8 mouse cellular contexts compared by ENCODE assay signal in the genomic region with DNA sequence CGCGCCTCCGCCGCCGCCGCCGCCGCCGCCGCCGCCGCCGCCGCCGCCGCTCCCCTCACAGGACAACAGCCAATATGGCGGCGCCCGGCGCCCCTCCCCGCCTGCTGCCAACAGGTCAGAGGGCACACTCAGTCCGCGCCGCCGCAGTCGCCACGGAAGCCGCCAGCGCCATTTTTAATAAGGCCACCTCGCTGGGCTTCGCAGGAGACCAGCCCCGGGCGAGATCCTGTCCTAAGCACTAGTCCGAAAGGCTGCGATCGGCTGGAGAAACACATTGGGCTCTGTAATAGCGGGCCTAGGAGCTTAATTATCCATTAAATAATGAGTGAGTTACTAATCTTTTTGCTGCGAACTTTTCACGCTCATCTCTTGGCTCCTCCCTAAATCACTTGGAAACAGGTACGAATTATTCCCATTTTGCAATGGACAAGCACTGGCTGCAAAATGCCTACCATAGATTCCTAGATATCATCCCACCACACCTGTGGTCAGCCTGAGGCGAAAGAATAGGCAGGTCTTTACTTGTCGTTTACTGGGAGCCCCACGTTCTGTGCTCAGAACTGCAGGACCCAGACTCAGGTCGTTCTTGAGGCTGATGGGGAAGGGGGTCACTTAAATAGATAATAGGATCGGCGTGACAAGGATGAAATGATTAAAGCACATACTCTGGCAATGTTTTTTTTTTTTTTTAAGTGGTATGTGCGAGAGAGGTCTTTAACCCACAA. TPM values are rescaled to one million over a fixed set of nuclear protein-coding genes. Genes with fewer than 3 reads are reported as not detected.
DNase-seq lines count a peak whose midpoint lies in the region; ATAC-seq and TF ChIP-seq lines count a peak whose summit lies in the region.

A gene (minus strand): TSS at position 94 of the 725 bp plus-strand sequence.

- H3K27me3 ChIP-seq in E14TG2a.4 (ENCODE audit: insufficient read depth, low read length): no peaks in the 10 kb centered on the region
- H3K27me3 ChIP-seq in forebrain, embryonic 13.5 days: no peaks in the 10 kb centered on the region
- H3K27me3 ChIP-seq in liver, postnatal 0 days (ENCODE audit: insufficient read depth, low read length): no peaks in the 10 kb centered on the region
- H3K27me3 ChIP-seq in neural tube, embryonic 14.5 days (ENCODE audit: control insufficient read depth, insufficient read depth, low read length): no peaks in the 10 kb centered on the region

- H3K4me1 ChIP-seq in E14TG2a.4 (replicated peaks; ENCODE audit: low read depth, low read length): peaks cover 36% of the 10 kb centered on the region
- H3K4me1 ChIP-seq in forebrain, embryonic 13.5 days: peaks cover 39% of the 10 kb centered on the region
- peaks cover 16% of the 10 kb centered on the region for H3K4me1 ChIP-seq in liver, postnatal 0 days (ENCODE audit: insufficient read depth)
- peaks cover 19% of the 10 kb centered on the region for H3K4me1 ChIP-seq in neural tube, embryonic 14.5 days (ENCODE audit: control insufficient read depth, insufficient read depth, low read length)

- H3K4me2 ChIP-seq in forebrain, embryonic 13.5 days: peak within 1 kb of the TSS; percentile 98
- H3K4me2 ChIP-seq in liver, postnatal 0 days (ENCODE audit: low read depth, low read length): peak within 1 kb of the TSS; percentile 84
- peak within 1 kb of the TSS; percentile 98 for H3K4me2 ChIP-seq in neural tube, embryonic 14.5 days (ENCODE audit: low read depth, low read length)

- H3K27ac ChIP-seq in forebrain, embryonic 13.5 days: peak within 1 kb of the TSS; percentile 91
- H3K27ac ChIP-seq in liver, postnatal 0 days (ENCODE audit: low read depth): peak within 1 kb of the TSS; percentile 87
- H3K27ac ChIP-seq in neural tube, embryonic 14.5 days (ENCODE audit: low read depth, low read length): peak within 1 kb of the TSS; percentile 87

- intact Hi-C loops in heart, postnatal 10 days (cut with DNase I): loop anchor here (2.0 kb wide), 1 partner anchor 32 kb away; no protein-coding TSS in a partner anchor

- peaks cover 11% of the 10 kb centered on the region for H3K9me3 ChIP-seq in E14TG2a.4 (ENCODE audit: low read length)
- H3K9me3 ChIP-seq in forebrain, embryonic 13.5 days (replicated peaks): no peaks in the 10 kb centered on the region
- H3K9me3 ChIP-seq in liver, postnatal 0 days (ENCODE audit: low read length): no peaks in the 10 kb centered on the region
- H3K9me3 ChIP-seq in neural tube, embryonic 14.5 days (ENCODE audit: control insufficient read depth, low read length): no peaks in the 10 kb centered on the region

- no peak for TF ChIP-seq CTCF in E14TG2a.4 (conservative IDR thresholded peaks at IDR 0.05; ENCODE audit: low read length)
- TF ChIP-seq CTCF in liver, postnatal 0 days (IDR thresholded peaks at IDR 0.05; ENCODE audit: low read depth): no peak

- peak within 1 kb of the TSS; percentile 99 for H3K9ac ChIP-seq in forebrain, embryonic 13.5 days
- H3K9ac ChIP-seq in liver, postnatal 0 days (replicated peaks): peak within 1 kb of the TSS; percentile 98
- H3K9ac ChIP-seq in neural tube, embryonic 14.5 days (replicated peaks; ENCODE audit: low read depth, low read length): peak within 1 kb of the TSS; percentile 94

- DNase-seq in c-Kit-positive CD71-positive TER-119-positive erythroid progenitor cells, embryonic 14.5 days (ENCODE audit: low spot score): peak; percentile 88
- DNase-seq in heart, postnatal 10 days: peak; percentile 96 to 98
- peak; percentile 52 for DNase-seq in large intestine, adult 2 months (ENCODE audit: low read depth, low spot score)
- DNase-seq in liver, postnatal 0 days: peak; percentile 96
- DNase-seq in testis, postnatal 10 days (ENCODE audit: low spot score): peak; percentile 97

- H3K4me3 ChIP-seq in E14TG2a.4 (replicated peaks; ENCODE audit: low read length): peak within 1 kb of the TSS; percentile 97
- H3K4me3 ChIP-seq in forebrain, embryonic 13.5 days: peak within 1 kb of the TSS; percentile 96
- H3K4me3 ChIP-seq in liver, postnatal 0 days (ENCODE audit: low read depth, low read length): peak within 1 kb of the TSS; percentile 95
- peak within 1 kb of the TSS; percentile 96 for H3K4me3 ChIP-seq in neural tube, embryonic 14.5 days (ENCODE audit: low read depth, low read length)

- peaks cover 30% of the 10 kb centered on the region for H3K36me3 ChIP-seq in E14TG2a.4 (ENCODE audit: insufficient read depth, low read length)
- H3K36me3 ChIP-seq in forebrain, embryonic 13.5 days (ENCODE audit: poor library complexity, severe bottlenecking): peaks cover 21% of the 10 kb centered on the region
- 0 out of 2 replicates have a peak, but pooled peaks cover 8% of the 10 kb centered on the region for H3K36me3 ChIP-seq in liver, postnatal 0 days (replicated peaks; ENCODE audit: insufficient read depth, low read length)
- H3K36me3 ChIP-seq in neural tube, embryonic 14.5 days (ENCODE audit: control insufficient read depth, insufficient read depth, low read length): no peaks in the 10 kb centered on the region

- peak; percentile 93 for ATAC-seq in forebrain, embryonic 13.5 days
- ATAC-seq in liver, postnatal 0 days: peak; percentile 97
- ATAC-seq in neural tube, embryonic 14.5 days (ENCODE audit: low read depth): peak; percentile 88

- TF ChIP-seq EP300 in liver, postnatal 0 days (IDR thresholded peaks at IDR 0.05; ENCODE audit: low read depth): no peak

- 3% methylated on average over 30 of the region's 47 CpGs for WGBS in forebrain, embryonic 13.5 days
- 2% methylated on average over 47 of the region's 47 CpGs for WGBS in large intestine, adult 2 months
- 3% methylated on average over 44 of the region's 47 CpGs for WGBS in liver, postnatal 0 days (ENCODE audit: insufficient replicate concordance)
- WGBS in neural tube, embryonic 14.5 days: 4% methylated on average over 28 of the region's 47 CpGs

RNA-seq across cellular contexts. Expression of the gene that starts here (rescaled TPM):
- polyA plus RNA-seq in forebrain, embryonic 13.5 days (2015; fragmentation: Nextera tagmentation; extraction: Ambion mirVana): 58.1 and 58.7 TPM in 2 replicates
- total RNA-seq in heart, postnatal 10 days (2021): 10 to 100 TPM; 22.8 to 24.2 TPM
- polyA plus RNA-seq in large intestine, adult 2 months (2012; rRNA removed): 59.6 and 62.7 TPM in 2 replicates
- 5.0 and 5.3 TPM in 2 replicates for polyA plus RNA-seq in liver, postnatal 0 days (2015; fragmentation: Nextera tagmentation; extraction: Ambion mirVana)
- polyA plus RNA-seq in neural tube, embryonic 14.5 days (2014; fragmentation: Nextera tagmentation; extraction: Ambion mirVana): 47.1 and 50.1 TPM in 2 replicates

Comparison
In these comparisons a context has a peak if more than half of its experiments do, and no peak if none do; other contexts are left out.
1. Peak in every context shown above with its lines: DNase-seq, ATAC-seq, H3K4me3 ChIP-seq and H3K27ac ChIP-seq.